Mouse (Mus musculus): ENCODE measurements around the gene S100a6.

S100a6 gene

GRCm38 (mm10) chr3:90612728-90613291 is at the start of gene S100a6:
Gene S100a6 (plus strand): TSS chr3:90612882.
- peak; percentile 85 for DNase-seq

GRCm38 (mm10) chr3:90574691-90575090 is 38.0 kb upstream of the S100a6 start:
- DNase-seq, result no peak

DNA sequence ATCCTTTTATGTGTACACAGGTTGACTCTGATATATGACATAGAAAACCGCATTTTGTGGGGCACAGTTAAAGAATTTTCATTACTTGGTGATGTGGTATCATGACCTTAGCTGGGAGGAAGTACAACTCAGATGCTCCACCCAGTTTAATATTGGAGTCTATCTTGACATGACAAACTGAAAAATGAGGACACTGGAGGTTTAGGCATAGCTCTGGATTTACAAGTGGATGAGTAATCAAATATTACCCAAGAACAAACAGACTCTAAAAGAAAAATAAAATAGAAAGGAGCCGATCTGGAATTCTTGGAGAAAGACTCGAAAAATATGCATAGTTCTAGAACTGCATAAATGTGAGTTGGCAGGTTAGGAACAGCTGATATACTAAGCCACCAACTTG is 37.4 kb upstream of the S100a6 start:
- DNase-seq, result no peak

DNA sequence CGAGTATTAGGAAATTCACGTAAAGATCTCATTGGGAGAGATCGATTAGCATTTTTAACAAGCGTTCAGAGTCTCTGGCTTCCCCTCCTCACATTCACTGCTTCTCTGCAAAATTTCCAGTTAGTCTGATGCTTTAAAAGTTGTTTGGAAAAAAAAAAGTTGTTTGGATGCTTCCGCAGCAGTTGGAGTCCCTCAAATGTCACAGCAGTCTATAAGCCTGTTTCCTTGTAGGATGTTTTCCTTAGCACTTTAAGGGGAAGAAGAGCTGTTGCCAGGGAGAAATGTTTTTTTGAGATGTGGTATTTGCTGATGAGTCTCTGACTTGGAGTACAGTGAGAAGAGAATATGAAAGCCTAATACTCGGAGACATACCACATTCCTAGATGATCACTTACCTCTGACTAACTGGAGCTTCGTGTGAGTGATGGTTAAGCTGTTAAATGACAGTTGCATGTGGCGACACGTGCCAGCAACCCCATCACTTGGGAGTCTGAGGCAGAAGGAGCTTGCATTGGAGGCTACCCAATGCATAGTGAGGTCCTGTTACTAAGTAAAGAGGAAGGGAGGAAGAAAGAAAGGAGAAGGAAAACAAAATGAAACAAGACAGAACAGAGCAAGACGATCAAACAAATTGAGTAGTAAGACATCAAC is 36.2 kb upstream of the S100a6 start:
- no peak for DNase-seq

- DNase-seq, result no peak
These were observed 33.2 kb upstream of the S100a6 start for GRCm38 (mm10) chr3:90579433-90579832.

DNA sequence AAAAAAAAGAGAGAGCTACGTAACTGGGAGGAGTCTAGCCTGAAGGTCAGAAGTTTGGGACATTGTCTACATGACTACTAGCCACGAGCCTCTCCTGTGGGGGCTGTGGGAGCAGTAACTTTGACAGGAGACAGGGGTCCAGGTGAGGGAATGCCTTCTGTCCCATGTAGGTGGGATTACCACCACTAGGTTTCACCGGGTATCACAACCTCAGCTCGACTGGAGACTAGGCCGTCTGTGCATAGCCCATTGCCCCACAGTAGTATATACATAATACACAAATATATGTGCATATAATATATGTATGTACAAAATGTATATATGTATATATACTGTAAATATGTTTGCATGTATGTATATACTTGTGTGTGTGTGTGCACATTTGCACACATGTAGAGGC is 31.5 kb upstream of the S100a6 start:
- DNase-seq, result no peak

GRCm38 (mm10) chr3:90582156-90582555 is 30.5 kb upstream of the S100a6 start:
- DNase-seq, result peak; percentile 34

DNA sequence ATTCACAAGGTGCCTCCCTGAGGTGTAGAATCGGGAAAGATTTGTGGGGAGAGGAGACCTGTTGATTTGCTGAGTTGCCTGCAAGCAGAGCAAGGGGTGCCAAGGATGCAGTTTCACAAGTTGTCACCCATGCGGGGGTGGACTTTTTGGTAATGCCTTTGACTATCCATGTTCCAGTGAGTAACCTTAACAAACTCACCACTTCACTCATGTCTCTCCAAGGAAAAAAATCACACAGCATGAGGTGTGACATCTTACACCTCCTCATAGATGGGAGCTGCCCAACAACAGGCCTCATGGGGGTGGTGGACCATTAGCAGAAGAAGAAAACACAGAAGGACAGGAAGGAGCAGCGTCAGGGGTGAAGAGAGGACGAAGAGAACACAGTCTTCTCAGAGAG is 30.1 kb upstream of the S100a6 start:
- no peak for DNase-seq

DNA sequence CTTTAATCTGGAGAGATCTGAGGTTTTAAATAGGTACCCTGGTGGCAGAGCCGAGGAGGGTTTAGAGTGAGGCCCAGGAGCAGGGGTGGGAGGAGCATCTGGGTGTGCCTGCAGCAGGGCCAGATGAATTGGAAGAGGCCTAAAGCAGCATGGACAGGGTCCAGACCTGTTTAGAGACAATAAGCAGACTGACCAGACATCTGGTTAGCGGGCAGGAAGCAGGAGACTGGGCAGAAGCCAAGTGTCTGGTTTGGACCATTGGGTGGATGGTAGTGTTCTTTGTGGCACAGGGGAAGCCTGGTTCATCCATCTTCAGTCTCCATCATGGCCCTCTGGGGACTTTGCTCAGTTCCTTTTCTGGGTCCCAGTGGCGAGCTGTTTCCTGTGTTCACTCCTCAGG is 28.8 kb upstream of the S100a6 start:
- DNase-seq, result no peak

GRCm38 (mm10) chr3:90585595-90585994 is 27.1 kb upstream of the S100a6 start:
- DNase-seq, result peak; percentile 64

DNA sequence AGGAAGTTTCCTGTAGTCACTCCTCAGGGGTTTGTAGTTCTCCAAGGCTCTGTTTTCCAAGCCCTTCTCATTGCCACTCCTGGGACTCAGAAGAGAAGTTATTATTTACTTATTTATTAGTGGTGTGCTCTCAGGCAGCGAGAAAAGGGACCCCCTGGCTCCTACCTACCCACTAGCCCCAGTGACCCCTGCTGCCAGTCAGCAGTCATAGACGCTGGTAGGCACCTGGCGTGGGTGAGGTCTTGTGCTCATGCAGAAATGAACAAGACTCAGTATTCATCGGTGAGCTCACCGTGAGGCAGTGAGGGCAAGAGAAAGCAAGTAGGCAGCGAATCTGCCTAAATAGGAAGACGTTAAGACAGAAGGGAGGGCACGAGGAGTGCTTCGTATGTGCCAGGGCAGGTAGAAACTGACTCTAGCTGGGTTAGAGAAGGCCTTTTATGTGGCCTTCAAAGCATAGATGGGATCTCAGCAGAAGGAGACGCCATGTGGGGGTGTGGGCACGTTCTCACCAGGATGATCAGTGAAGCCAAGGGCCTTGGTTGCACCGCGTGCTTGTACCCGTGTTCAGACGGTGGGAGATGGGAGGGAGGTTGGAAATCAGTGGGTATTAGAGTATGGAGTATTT is 26.6 kb upstream of the S100a6 start:
- peak; percentile 58 for DNase-seq

- peak; percentile 87 for DNase-seq
These were observed 25.8 kb upstream of the S100a6 start for GRCm38 (mm10) chr3:90586906-90587305.

DNA sequence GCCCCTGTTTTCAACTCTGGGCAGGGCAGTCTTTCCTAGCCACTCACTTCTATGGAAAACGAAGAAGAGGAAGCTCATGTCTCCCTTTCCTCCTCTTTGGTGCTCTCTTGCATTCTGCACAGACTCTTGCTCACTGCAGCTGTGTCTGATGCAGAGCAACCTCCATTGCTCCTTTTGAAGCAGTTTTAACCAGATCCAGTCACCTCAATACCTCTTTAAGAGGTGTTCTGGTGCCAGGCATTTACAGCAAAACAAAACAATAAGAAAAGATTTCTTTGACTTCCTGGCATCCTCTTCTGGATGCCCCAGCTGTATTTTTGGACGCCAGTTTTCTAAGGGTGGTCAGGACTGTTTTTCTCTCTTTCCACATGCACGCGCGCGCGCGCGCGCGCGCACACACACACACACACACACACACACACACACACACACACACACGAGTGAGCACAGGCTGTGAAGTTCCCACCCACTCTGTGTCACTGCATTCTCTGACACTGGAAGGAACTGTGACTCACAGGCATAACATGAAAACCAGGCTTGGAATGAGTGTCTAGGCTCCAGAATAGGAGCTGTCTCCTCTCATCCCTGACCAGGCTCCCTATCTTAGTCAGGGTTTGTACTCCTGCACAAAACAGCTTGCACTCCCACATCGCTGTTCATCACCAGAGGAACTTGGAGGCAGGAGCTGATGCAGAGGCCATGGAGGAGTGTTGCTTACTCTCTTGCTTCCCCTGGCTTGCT is 25.2 kb upstream of the S100a6 start:
- peak; percentile 22 for DNase-seq

DNA sequence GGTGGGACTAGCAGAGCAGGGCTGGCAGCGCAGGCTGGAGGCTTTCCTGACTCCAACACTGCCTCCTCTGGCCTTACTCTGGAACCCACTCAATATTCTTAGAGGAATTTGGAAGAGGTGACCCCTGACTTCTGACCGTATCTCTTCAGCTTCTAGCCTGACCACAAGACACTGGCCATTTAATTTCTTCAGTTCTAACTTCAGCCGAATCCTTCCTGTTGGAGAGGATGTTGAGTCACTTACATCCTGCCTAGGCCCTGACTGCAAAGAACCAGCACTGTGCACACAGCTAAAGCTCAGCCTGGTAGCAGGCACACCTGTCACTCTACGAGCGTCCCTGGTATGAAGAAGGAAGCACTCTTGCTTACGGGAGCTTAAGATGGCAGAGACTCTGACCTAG is 23.3 kb upstream of the S100a6 start:
- DNase-seq, result peak; percentile 59

DNA sequence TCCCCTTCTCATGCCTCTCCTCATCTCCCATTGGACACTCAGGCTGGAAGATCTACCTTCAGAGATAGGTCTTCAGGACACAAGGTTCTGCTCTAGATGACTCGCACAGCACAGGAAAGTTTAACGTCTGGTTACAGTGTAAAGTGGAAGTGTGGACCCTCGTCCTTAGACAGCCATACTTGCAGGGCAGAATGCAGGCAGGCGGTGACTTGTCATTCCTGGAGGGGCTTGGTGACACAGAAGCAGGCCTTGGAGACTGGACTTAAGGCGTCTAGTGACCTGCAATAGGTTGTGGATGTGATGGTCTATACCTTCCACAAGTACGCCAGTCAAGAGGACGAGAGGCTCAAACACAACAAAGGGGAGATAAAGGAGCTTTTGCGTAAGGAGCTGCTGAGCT is 22.7 kb upstream of the S100a6 start, which contains the start of gene S100a2:
TSS of gene S100a2 (plus strand) at position 301 of the 400 bp plus-strand sequence.
- DNase-seq, result no peak

DNA sequence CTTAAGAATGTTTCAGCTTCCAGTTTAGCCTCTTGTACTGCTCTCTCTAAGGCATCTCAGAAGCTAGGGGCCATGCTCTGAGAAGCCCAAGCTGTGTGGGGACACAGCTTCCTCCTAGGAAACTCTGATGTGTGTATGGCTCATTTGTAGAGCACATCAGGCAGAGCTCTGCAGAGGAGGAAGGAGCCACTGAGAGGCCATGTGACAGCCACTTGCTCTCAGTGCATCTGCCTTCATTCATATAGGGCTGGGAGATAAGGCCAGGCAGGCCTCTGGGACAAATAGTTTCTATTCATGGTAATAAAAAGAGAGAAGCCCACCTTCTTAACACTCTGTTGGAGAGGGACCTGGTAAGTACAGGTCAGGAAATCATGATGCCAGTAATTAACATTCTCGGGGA is 18.2 kb upstream of the S100a6 start:
- no peak for DNase-seq

- no peak for DNase-seq
These were observed 17.1 kb upstream of the S100a6 start for GRCm38 (mm10) chr3:90595556-90595955.

DNA sequence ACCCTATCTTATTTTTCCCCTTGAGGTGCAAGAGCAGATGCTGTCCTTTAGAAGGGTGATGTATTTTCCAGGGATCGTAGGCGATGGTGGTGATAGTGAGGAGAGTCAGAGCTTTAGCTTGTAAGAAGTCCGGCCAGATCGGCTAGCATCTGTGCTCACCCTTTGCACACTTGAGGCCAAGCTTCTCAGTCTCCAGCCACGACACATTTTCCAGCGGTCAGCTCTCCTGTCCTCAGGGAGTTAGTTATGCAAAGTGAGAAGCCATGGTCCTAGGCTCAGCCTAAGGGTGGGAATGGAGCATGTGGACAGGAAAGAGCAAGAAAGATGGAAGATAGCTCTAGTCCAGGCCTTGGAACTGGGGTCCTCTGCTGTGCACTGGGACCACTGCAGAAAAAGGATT is 15.9 kb upstream of the S100a6 start:
- DNase-seq, result no peak

GRCm38 (mm10) chr3:90597736-90598135 is 14.9 kb upstream of the S100a6 start:
- no peak for DNase-seq

GRCm38 (mm10) chr3:90598212-90598611 is 14.5 kb upstream of the S100a6 start:
- DNase-seq, result no peak

DNA sequence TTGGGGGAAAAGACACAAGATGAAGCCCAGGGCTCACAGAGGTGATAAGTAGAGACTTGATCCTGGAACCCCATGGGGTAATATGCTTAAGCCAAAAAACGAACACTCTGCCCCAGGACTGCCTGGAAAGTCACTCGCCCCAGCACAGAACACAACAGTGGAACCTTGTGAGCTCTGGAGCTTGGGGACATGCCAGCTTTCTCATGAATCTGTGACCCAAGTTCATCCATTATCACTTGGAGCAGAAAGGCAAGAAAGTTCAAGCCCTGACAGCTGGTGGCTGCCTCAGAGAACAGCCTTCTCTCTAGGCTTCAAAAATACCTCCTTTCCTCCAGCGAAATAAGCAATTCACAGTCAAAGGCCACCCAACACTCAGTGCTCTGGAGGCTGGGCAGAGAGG is 13.3 kb upstream of the S100a6 start:
- no peak for DNase-seq

- no peak for DNase-seq
These were observed 12.6 kb upstream of the S100a6 start for GRCm38 (mm10) chr3:90600036-90600435.

DNA sequence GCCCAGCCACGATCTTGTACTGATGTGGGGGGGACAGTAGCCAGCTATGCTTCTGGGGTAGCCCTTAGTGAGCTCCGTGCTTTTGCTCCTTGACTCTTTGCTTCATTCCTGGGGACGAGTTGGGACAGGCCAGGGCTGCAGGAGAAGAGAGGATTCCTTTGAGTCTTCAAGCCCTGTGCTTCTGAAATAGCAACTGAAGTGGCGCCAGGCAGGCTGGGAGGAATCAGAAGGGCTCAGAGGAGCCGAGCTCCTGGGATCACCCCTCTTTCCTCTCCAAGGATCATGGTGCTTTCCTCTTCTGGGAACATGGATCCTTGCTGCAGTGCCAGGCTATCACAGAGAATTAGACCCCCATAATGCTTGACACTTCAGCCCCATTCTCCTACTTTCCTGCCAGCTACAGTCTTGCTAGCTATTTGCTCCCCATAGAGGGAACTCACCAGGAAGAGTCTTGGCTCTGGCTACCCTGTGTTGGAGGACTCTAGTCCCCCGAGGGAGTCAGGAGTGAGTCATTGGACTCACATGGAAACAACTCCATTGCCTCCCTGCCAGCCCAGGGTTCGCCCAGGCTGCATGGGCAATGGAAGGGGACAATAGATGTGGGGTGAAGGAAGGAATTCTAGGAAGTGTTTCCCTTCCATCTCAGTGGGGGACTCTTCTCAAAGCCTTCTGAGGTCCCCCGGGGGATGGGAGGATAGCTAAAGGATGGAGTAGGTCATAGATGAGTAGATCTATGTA is 12.1 kb upstream of the S100a6 start:
- DNase-seq, result no peak
